Mouse (Mus musculus) urinary bladder, postnatal 25 days (tissue): ENCODE data around the gene Lmtk2.
A peak's percentile ranks its signal among the peaks of the same experiment; 100 is the strongest.

Source experiments
- DNase-seq: peaks from one replicate; pipeline ENCODE4 v3.0.0; 2022; ENCODE audit warnings: low spot score

Lmtk2 gene

DNA sequence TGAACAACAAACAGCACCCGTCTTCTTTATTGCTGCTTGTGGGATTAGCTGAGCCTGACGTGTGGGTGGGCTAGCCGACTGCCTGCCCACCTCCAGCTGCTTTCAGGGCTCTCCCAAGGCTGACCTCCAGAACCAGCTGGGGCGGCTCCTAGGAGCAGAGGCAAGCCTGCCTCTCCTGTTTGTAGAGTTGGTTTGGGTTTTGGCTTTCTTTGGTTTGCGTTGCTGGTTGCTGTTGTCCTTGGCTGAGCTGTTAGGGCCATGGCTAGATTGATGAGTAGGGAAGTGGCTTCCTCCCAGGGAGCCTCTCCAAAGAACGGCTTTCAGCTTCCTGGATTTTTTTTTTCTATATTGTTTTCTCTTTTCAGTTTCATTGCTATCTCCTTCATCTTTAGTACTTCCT lies 78.0 kb downstream of the Lmtk2 start:
- DNase-seq, result no peak

- no peak for DNase-seq
Measured at GRCm38 (mm10) chr5:144181249-144181648, 81.0 kb downstream of the Lmtk2 start.

DNA sequence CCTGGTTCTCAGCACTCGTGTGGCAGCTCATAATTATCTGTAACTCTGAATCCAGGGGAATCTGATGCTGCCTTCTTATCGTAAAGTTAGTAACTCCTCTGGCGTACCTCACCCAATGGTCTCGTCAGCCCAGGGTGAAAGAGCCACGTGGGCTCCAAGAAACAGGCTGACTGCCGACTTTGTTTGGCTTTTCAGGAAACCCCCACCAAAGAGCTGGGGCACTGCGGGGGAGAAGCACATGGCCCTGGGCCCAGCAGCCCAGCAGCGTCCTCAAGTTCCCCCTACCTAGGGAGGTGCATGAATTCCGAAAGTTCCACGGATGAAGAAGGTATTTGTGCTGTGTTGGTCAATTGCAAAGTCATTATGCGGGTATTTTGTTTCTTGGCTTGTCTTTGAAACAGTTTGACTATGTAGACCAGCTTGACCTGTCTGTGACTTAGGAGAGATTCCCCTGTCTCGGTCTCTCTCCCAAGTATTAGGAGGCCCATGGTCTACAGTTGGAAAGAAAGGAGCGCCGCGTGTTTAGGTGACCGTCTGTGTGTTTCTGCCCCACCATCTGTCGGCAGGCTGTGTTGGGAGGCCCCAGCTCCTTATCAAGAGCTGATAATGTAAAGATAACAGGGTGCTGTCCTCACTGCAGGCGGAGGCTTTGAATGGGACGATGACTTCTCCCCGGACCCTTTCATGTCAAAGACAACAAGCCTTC lies 82.5 kb downstream of the Lmtk2 start:
- no peak for DNase-seq

DNA sequence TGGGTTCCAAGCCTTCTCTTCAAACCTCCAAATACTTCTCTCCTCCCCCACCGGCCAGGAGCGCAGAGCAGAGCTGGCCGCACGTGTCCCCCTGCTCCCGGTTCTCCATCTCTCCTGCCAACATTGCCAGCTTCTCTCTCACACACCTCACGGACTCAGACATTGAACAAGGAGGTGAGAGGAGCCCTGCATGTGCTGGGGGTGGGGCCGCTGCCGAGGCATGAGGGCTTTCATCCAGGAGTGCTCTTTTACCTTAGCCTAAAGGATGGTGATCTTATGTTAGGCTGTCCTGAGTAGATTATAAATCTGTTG lies 83.0 kb downstream of the Lmtk2 start:
- no peak for DNase-seq

DNA sequence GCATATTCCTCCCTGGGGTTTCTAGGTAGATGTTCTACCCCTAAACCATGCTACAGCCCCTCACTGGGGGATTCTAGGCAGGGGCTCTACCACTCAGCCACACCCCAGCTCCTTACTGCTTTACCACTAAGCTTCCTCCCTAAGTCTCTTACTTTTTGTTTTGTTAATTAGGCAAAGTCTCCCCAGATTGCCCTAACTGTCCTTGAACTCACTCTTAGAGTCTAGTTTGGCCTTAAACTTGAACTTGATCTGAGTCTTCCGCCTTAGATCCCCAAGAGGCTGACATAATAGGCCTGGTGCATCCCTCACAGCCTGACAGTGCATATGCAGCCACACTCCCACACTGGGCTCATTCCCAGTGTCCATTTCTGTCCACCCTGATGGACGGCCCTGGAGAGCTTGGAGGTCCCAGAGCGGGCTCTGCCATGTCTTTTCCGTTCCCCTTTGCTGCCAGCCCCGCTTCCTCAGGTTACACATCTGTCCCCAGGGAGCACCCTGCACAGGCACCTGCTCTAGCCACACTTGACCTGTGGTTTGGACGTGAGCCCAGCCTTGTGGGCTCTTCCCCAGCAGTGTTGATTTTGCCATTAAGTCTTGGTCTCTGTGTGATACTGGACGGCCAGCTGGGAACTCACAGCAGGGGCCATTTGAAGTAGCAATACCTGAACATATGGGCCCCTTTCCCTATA lies 83.6 kb downstream of the Lmtk2 start:
- DNase-seq, result no peak

DNA sequence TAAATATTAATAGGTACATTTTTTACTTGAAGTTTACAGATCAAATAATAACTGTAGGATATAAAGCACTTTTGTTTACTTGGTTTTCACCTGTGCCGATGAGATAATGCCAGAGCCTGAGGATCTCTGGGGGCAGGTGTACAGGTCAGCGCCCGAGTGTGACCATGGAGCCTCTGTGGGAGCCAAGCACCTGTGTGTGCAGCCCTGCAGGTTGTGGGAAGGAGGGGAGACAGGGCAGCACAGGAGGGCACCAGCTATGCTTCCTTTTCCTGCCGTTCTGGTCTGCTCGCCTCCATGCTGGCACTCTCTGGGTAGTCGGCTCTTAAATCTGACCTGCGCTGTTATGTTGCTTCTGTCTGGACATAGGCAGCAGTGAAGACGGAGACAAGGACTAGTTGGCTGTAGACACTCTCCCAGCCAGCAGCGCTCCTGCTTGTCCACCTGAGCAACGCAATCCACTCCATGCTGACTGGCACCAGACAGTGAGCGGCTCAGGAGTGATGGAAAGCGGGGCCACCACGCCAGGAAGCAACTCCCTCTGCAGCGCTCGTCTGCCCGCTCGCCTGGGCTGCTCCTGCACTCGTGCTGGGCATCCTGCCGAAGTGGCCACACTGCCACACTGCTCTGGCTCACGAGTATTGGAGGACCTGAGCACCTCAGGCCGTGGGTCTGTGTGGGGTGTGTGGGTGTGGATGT lies 84.3 kb downstream of the Lmtk2 start:
- no peak for DNase-seq

GRCm38 (mm10) chr5:144188422-144188821 lies 88.2 kb downstream of the Lmtk2 start:
- DNase-seq, result no peak

DNA sequence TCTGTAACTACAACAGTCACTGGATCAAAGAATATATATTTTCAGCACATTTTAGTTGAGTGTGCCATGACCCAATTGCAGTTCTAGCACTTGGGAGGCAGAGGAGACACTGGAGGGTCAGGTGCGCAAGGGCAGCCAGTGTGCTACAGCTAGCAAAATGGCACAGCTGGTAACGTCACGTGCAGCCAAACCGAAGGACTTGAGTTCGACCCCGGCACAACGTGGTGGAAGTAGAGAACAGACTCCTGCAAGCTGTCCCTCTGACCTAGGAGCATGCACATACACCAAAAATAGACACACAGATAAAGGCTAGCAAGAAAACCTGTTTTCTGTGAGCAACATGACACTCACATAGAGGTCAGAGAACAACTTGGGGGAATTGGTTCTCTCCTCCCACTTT lies 89.1 kb downstream of the Lmtk2 start:
- DNase-seq, result no peak

DNA sequence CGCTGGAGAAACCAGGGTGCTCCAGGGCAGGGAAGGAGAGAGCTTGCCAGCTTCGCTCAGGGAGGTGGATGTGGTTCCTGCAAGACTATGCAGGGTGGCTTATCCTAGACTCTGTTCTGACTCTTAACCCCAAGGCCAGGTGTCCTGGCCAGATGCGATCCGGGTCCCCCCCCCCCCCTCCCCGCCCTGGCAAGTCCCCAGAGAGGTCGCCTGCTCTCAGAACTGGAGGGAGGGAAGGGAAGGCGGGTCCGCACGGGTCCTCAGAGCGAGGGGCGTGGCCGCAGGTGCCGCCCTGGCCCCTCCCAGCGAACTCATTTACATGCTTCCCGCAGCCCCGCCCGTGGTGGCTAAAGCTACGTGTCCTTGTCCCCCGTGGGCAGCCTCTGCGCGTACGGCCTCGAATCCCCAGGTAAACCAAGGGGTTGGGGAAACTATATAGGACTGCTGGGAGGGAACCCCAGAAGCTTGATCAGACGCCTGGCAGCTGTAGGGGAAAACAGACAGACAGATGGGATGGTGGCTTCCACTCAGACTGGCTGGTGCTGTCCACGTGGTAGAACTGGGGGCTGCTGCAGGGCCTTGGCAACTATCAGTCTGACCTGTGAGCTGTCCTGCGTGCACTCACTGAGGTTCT lies 89.8 kb downstream of the Lmtk2 start, which contains the start of gene Bhlha15:
TSS of gene Bhlha15 (plus strand) at position 337 of the 634 bp plus-strand sequence.
- peak; percentile 54 for DNase-seq

DNA sequence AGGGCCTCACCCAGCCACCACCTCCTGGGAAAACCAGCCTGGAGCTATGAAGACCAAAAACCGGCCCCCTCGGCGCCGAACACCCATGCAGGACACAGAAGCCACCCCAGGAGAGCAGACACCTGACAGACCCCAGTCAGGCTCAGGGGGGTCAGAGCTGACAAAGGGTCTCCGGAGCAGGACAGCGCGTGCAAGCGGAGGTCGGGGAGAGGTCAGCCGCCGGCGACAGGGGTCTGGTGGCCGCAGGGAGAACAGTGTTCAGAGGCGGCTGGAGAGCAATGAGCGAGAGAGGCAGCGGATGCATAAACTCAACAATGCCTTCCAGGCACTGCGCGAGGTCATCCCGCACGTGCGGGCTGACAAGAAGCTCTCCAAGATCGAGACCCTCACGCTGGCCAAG lies 90.8 kb downstream of the Lmtk2 start:
- no peak for DNase-seq

- no peak for DNase-seq
Measured at GRCm38 (mm10) chr5:144192673-144193072, 92.4 kb downstream of the Lmtk2 start.

GRCm38 (mm10) chr5:144194416-144194815 lies 94.2 kb downstream of the Lmtk2 start:
- DNase-seq, result no peak

GRCm38 (mm10) chr5:144195567-144195966 lies 95.3 kb downstream of the Lmtk2 start:
- no peak for DNase-seq

DNA sequence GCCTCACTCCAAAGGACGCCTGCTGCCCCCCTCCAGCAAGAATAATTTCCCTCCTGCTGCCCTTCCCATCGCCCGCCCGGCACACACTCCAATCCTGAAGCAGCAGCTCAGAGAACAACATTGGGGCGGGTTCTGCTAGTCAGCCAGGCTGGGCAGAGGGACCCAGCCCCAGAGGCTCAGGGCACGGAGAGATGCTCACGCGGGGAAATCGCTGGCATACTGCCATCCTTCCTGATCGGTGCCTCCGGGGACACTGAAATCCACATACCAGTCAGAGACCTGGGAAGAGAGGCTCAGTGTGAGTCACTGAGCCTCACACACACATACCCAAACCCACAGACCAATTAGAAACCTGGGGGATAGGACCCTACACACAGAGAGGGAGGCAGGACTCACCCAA lies 100.4 kb downstream of the Lmtk2 start:
- DNase-seq, result no peak

DNA sequence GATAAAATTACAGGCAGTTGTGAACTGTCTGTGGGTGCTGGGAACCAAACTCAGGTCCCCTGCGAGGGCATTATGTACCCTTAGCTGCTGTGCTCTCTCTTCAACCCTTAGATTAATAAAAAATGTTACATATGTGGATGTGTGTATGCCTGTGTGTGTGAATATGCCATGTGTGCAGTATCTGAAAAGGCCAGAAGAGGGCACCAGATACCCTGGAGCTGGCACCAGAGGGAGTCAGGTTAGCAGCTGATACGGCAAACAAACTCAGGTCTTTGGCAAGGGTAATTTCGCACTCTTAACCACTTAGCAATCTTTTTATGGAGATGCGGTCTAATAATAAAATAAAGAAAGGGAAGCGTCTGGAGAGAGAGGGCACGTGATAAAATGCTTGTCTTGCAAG lies 102.2 kb downstream of the Lmtk2 start:
- no peak for DNase-seq

DNA sequence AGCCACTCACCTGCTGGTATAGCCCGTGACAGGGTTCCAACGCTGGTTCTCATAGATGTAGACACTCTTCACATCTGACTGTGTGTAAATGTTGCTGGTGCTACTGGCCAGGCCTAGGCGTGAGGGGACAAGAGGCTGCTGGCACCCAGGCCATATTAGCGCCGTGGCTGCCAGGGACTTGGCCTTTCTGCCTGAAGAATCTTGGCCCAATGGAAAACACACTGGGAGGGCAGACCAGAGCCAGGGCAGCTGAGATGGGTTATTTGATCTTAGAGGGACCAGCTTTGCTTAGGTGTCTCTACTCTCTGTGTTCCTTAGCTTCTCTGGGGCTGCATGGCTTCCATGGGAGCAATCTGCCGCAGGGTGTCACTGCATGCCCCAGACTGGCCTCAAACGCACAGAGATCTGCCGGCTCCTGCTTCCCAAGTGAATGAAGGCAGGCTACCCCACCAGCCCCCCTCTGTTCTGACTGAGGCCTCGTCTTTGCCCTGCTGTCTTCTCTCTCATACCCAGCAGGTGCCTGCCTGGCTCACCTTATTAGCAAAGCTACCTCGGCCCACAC lies 103.2 kb downstream of the Lmtk2 start:
- DNase-seq, result no peak

- no peak for DNase-seq
Measured at GRCm38 (mm10) chr5:144204303-144204702, 104.1 kb downstream of the Lmtk2 start.

DNA sequence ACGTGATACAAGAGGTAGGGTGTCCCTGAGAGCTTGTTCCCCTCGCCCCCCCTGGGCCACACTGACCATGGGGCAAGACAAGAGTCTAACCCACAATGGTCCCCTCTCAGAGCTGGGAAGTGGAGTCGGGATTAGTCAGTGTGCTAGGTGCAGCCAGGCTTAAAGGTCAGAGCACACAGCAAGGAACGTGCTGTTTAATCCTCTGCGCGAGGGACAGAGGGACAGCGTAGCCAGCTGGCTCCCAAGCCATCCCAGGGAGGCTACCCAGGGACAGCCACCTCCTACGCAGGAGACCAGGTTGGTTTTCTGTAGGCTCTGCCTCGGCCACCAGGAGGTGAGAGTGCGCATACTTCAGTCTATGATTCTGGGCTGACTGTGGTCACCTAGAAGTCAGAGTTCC lies 104.7 kb downstream of the Lmtk2 start:
- DNase-seq, result no peak

- DNase-seq, result no peak
Measured at GRCm38 (mm10) chr5:144206069-144206468, 105.8 kb downstream of the Lmtk2 start.

DNA sequence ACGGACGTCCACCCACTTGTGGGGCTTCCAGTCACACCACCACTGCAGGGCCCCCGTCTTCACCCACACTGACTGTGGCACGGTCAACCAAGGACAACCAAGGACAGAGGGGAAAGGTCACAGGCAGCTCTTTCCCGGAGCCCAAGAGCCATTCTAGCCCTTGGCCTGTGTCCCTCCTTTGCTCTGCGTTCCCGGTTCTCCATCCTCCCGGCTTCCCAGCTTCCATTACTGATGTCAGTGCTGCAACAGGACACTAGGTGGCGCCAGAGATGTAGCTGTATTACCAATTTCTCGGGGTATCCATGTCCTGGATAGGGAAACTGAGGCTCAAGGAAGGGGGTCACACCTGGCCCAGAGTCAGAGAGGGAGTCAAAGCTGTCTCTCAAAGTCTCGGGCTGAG lies 107.2 kb downstream of the Lmtk2 start:
- peak; percentile 43 for DNase-seq

DNA sequence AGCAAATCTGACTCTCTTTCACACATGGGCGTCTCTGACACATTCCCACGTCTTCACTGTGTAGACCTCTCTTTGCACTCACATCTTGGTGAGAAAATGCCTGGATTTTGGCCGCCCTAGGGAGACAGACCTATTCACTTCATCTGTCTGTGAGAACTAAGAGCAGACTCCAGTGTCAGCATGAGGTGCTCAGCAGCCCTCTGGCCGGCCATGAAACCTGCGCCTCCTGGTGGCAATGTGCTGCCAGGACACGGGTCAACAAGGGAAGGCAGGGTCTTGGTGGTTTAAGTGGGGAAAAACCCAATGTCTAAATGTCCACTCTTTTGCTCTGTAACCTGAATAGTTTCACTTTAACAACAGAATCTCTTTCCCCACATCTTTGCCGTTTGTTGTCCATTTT lies 114.2 kb downstream of the Lmtk2 start:
- peak; percentile 66 for DNase-seq

- no peak for DNase-seq
Measured at GRCm38 (mm10) chr5:144215992-144216391, 115.8 kb downstream of the Lmtk2 start.

- no peak for DNase-seq
Measured at GRCm38 (mm10) chr5:144218061-144218460, 117.8 kb downstream of the Lmtk2 start.
